28 mouse cellular contexts compared by ENCODE assay signal in genomic region chr2:92607153-92607552, GRCm38 (mm10). TPM values are rescaled to one million over a fixed set of nuclear protein-coding genes. Genes with fewer than 3 reads are reported as not detected.
A peak's percentile ranks its signal among the peaks of the same experiment; 100 is the strongest.
DNase-seq lines count a peak whose midpoint lies in the region; ATAC-seq and TF ChIP-seq lines count a peak whose summit lies in the region.
"Had no signal": no experiment of that assay in that cellular context is flagged by ENCODE, and none has a peak within 500 bp of the region (broad histone marks: within the 10 kb centered on the region; RNA-seq: fewer than 3 reads in every experiment).

No protein-coding gene starts in this region.

- H3K27me3 ChIP-seq in forebrain, postnatal 0 days (ENCODE audit: insufficient read depth, low read length), result no peaks in the 10 kb centered on the region

- no peaks in the 10 kb centered on the region for H3K9me3 ChIP-seq in forebrain, postnatal 0 days (ENCODE audit: low read length)
- H3K9me3 ChIP-seq: embryonic facial prominence, embryonic 10.5 days; embryonic facial prominence, embryonic 15.5 days; heart, embryonic 12.5 days; kidney, embryonic 15.5 days; limb, embryonic 12.5 days; liver, embryonic 15.5 days; stomach, embryonic 15.5 days had no signal

- no peak overlapping the region for H3K9ac ChIP-seq in forebrain, postnatal 0 days
- H3K9ac ChIP-seq: embryonic facial prominence, embryonic 15.5 days; heart, embryonic 12.5 days; hindbrain, embryonic 14.5 days; kidney, embryonic 15.5 days; limb, embryonic 12.5 days; liver, embryonic 15.5 days; lung, embryonic 14.5 days; stomach, embryonic 15.5 days had no signal

- H3K4me2 ChIP-seq in forebrain, postnatal 0 days (ENCODE audit: low read depth), result no peak overlapping the region
- H3K4me2 ChIP-seq: embryonic facial prominence, embryonic 15.5 days; heart, embryonic 12.5 days; hindbrain, embryonic 14.5 days; kidney, embryonic 15.5 days; limb, embryonic 12.5 days; liver, embryonic 15.5 days; lung, embryonic 14.5 days; stomach, embryonic 15.5 days had no signal

- no peak for ATAC-seq in forebrain, postnatal 0 days
- ATAC-seq: forebrain, embryonic 14.5 days had no signal

- intact Hi-C loops in heart, postnatal 14 days (cut with DNase I), result loop anchor here (5.0 kb wide), 2 partner anchors 120 to 135 kb away; no protein-coding TSS in a partner anchor

- H3K4me1 ChIP-seq in forebrain, postnatal 0 days (ENCODE audit: insufficient read depth), result peaks cover 7% of the 10 kb centered on the region
- H3K4me1 ChIP-seq: heart, embryonic 12.5 days had no signal

- DNase-seq in layer of hippocampus, adult 2 months (ENCODE audit: low spot score in 2 of 2), result no peak
- no peak for DNase-seq in layer of hippocampus, postnatal 10 days (ENCODE audit: low spot score in 2 of 2)
- peak; percentile 67 for DNase-seq in 416B (ENCODE audit: low read depth)
- peak; percentile 33 for DNase-seq in NIH3T3 (ENCODE audit: low read depth)
- peak; percentile 88 for DNase-seq in gonadal fat pad, adult 2 months (ENCODE audit: low read depth)
- DNase-seq in heart, postnatal 14 days, result no peak
- DNase-seq in spleen, postnatal 36 days (ENCODE audit: low spot score in 2 of 2), result no peak
- no peak for DNase-seq in forebrain, postnatal 0 days
- DNase-seq: adrenal gland, postnatal 14 days; cerebellum, adult 11-12 months; cerebellum, postnatal 10 days; gastrocnemius, postnatal 25 days; heart, adult 2 months; kidney, adult 18-20 months; kidney, postnatal 25 days; lung, embryonic 14.5 days; lung, postnatal 36 days; midbrain, embryonic 14.5 days; right cerebral cortex, adult 18-20 months had no signal

- peak overlapping the region; percentile 99 for H3K27ac ChIP-seq in layer of hippocampus, adult 2 months
- H3K27ac ChIP-seq in forebrain, postnatal 0 days (ENCODE audit: low read depth, low read length), result no peak overlapping the region
- H3K27ac ChIP-seq: embryonic facial prominence, embryonic 10.5 days; embryonic facial prominence, embryonic 15.5 days; heart, adult 2 months; hindbrain, embryonic 14.5 days; kidney, embryonic 15.5 days; limb, embryonic 12.5 days; liver, embryonic 15.5 days; stomach, embryonic 15.5 days had no signal

- no peak for TF ChIP-seq CTCF in layer of hippocampus, adult 2 months (conservative IDR thresholded peaks at IDR 0.05)
- no peak for TF ChIP-seq CTCF in forebrain, postnatal 0 days (IDR thresholded peaks at IDR 0.05; ENCODE audit: low read depth)

- no peak overlapping the region for H3K4me3 ChIP-seq in layer of hippocampus, adult 2 months
- no peak overlapping the region for H3K4me3 ChIP-seq in forebrain, postnatal 0 days (ENCODE audit: low read depth, low read length)
- H3K4me3 ChIP-seq: embryonic facial prominence, embryonic 10.5 days; embryonic facial prominence, embryonic 15.5 days; heart, adult 2 months; heart, embryonic 12.5 days; kidney, embryonic 15.5 days; limb, embryonic 12.5 days; liver, embryonic 15.5 days; stomach, embryonic 15.5 days had no signal

- H3K36me3 ChIP-seq in forebrain, postnatal 0 days (ENCODE audit: insufficient read depth), result peaks cover 4% of the 10 kb centered on the region; the same call in 1 of the 2 replicates
- H3K36me3 ChIP-seq: embryonic facial prominence, embryonic 10.5 days; embryonic facial prominence, embryonic 15.5 days; heart, embryonic 12.5 days; kidney, embryonic 15.5 days; limb, embryonic 12.5 days; liver, embryonic 15.5 days; stomach, embryonic 15.5 days had no signal

- WGBS in forebrain, postnatal 0 days, result 75% methylated on average over 6 of the region's 6 CpGs

RNA-seq across cellular contexts. Expression of gene Chst1, which starts 7.6 kb away (rescaled TPM):
- 100 to 1,000 TPM; 295 to 314 TPM for total RNA-seq in layer of hippocampus, adult 2 months (2021)
- total RNA-seq in layer of hippocampus, postnatal 10 days (2021), result 100 to 1,000 TPM; 157 to 159 TPM
- polyA plus RNA-seq in gonadal fat pad, adult 2 months (2012; rRNA removed), result 43.6 and 77.9 TPM in 2 replicates
- total RNA-seq in heart, postnatal 14 days (2021), result 1 to 10 TPM; 5.6 to 6.3 TPM
- 42.5 and 47.4 TPM in 2 replicates for total RNA-seq in forebrain, postnatal 0 days (2014; rRNA removed)
- polyA plus RNA-seq in forebrain, postnatal 0 days (2015; fragmentation: Nextera tagmentation; extraction: Ambion mirVana), result 25.7 and 40.4 TPM in 2 replicates

Comparison
In these comparisons a context has a peak if more than half of its experiments do, and no peak if none do; other contexts are left out.
1. DNase-seq: peak in 416B (single experiment), NIH3T3 (single experiment) and gonadal fat pad, adult 2 months (single experiment); none in layer of hippocampus, adult 2 months (0 of 2), layer of hippocampus, postnatal 10 days (0 of 2), heart, postnatal 14 days (0 of 2), spleen, postnatal 36 days (0 of 2) and forebrain, postnatal 0 days (single experiment).